In the genomic region with DNA sequence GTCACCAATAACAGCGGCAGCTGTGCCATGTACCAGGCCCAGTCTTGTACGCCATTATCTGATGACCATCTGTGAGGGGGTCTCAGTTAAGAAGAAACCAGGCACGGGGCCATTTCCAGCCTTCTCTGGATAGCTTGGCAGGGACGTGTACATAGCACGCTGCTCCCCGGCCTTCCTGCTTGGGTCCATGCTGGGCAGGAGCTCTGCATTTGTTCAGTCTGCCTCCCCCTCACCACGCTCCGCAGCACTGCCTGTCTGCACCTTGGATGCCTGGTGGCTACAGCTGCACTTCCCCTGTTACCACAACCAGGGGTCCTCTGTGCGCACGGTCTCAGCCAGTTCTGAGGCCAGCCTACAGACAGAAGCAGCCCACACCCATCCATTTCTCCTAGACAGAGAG, we compare ENCODE assay signal across 16 mouse cellular contexts.
DNase-seq lines count a peak whose midpoint lies in the region; ATAC-seq and TF ChIP-seq lines count a peak whose summit lies in the region.
"Had no signal": no experiment of that assay in that cellular context is flagged by ENCODE, and none has a peak within 500 bp of the region (broad histone marks: within the 10 kb centered on the region; RNA-seq: fewer than 3 reads in every experiment).

No protein-coding gene starts in this region.

- no peak overlapping the region for H3K9ac ChIP-seq in forebrain, embryonic 11.5 days (ENCODE audit: low read length)
- H3K9ac ChIP-seq in kidney, postnatal 0 days (ENCODE audit: low read depth, low read length): no peak overlapping the region
- no peak overlapping the region for H3K9ac ChIP-seq in midbrain, postnatal 0 days (replicated peaks; ENCODE audit: low read length, poor library complexity, severe bottlenecking)
- no peak overlapping the region for H3K9ac ChIP-seq in midbrain, embryonic 16.5 days (ENCODE audit: low read depth, low read length)
- H3K9ac ChIP-seq: embryonic facial prominence, embryonic 13.5 days; limb, embryonic 13.5 days had no signal

- 92% methylated on average over 10 of the region's 10 CpGs for WGBS in forebrain, embryonic 10.5 days
- 89% methylated on average over 10 of the region's 10 CpGs for WGBS in forebrain, embryonic 11.5 days
- 48% methylated on average over 10 of the region's 10 CpGs for WGBS in kidney, postnatal 0 days
- WGBS in midbrain, postnatal 0 days: 80% methylated on average over 10 of the region's 10 CpGs
- WGBS in midbrain, embryonic 16.5 days: 82% methylated on average over 10 of the region's 10 CpGs

- H3K4me2 ChIP-seq in forebrain, embryonic 11.5 days (ENCODE audit: low read depth, low read length, severe bottlenecking): no peak overlapping the region
- no peak overlapping the region for H3K4me2 ChIP-seq in kidney, postnatal 0 days (ENCODE audit: low read length)
- H3K4me2 ChIP-seq in midbrain, postnatal 0 days (ENCODE audit: low read depth, low read length, poor library complexity, severe bottlenecking): no peak overlapping the region
- H3K4me2 ChIP-seq in midbrain, embryonic 16.5 days (ENCODE audit: low read length): no peak overlapping the region
- H3K4me2 ChIP-seq: embryonic facial prominence, embryonic 13.5 days; limb, embryonic 13.5 days had no signal

- H3K4me3 ChIP-seq in forebrain, embryonic 10.5 days: no peak overlapping the region
- no peak overlapping the region for H3K4me3 ChIP-seq in forebrain, embryonic 11.5 days (ENCODE audit: low read depth, low read length)
- H3K4me3 ChIP-seq in kidney, postnatal 0 days (replicated peaks; ENCODE audit: low read depth, low read length): no peak overlapping the region
- no peak overlapping the region for H3K4me3 ChIP-seq in midbrain, postnatal 0 days (ENCODE audit: low read depth, low read length)
- H3K4me3 ChIP-seq in midbrain, embryonic 16.5 days (ENCODE audit: low read depth, low read length): no peak overlapping the region
- H3K4me3 ChIP-seq: embryonic facial prominence, embryonic 13.5 days; left cerebral cortex, adult 2 months; limb, embryonic 13.5 days had no signal

- no peaks in the 10 kb centered on the region for H3K27me3 ChIP-seq in forebrain, embryonic 10.5 days (ENCODE audit: poor library complexity, severe bottlenecking)
- H3K27me3 ChIP-seq in forebrain, embryonic 11.5 days (ENCODE audit: control insufficient read depth, insufficient read depth, low read length): no peaks in the 10 kb centered on the region
- H3K27me3 ChIP-seq in kidney, postnatal 0 days (ENCODE audit: insufficient read depth, low read length): no peaks in the 10 kb centered on the region
- H3K27me3 ChIP-seq in midbrain, postnatal 0 days (ENCODE audit: insufficient read depth, low read length): no peaks in the 10 kb centered on the region
- no peaks in the 10 kb centered on the region for H3K27me3 ChIP-seq in midbrain, embryonic 16.5 days (ENCODE audit: control insufficient read depth, insufficient read depth, low read depth, low read length)
- H3K27me3 ChIP-seq: embryonic facial prominence, embryonic 13.5 days had no signal

- peaks cover 11% of the 10 kb centered on the region for H3K4me1 ChIP-seq in forebrain, embryonic 10.5 days
- H3K4me1 ChIP-seq in forebrain, embryonic 11.5 days (replicated peaks; ENCODE audit: control insufficient read depth, insufficient read depth, low read length): no peaks in the 10 kb centered on the region
- no peaks in the 10 kb centered on the region for H3K4me1 ChIP-seq in kidney, postnatal 0 days (replicated peaks; ENCODE audit: insufficient read depth, low read length)
- 0 out of 2 replicates have a peak, but pooled peaks cover 3% of the 10 kb centered on the region for H3K4me1 ChIP-seq in midbrain, postnatal 0 days (ENCODE audit: insufficient read depth, low read length)
- no peaks in the 10 kb centered on the region for H3K4me1 ChIP-seq in midbrain, embryonic 16.5 days (ENCODE audit: control insufficient read depth, insufficient read depth, low read length)
- H3K4me1 ChIP-seq: embryonic facial prominence, embryonic 13.5 days had no signal

- H3K27ac ChIP-seq in forebrain, embryonic 10.5 days: 0 out of 2 replicates have a peak overlapping the region, but pooled peaks have one; percentile 40
- H3K27ac ChIP-seq in forebrain, embryonic 11.5 days (ENCODE audit: low read depth, low read length): no peak overlapping the region
- no peak overlapping the region for H3K27ac ChIP-seq in kidney, postnatal 0 days
- no peak overlapping the region for H3K27ac ChIP-seq in midbrain, postnatal 0 days (ENCODE audit: low read depth, low read length)
- no peak overlapping the region for H3K27ac ChIP-seq in midbrain, embryonic 16.5 days (ENCODE audit: low read length)
- H3K27ac ChIP-seq: embryonic facial prominence, embryonic 13.5 days; left cerebral cortex, adult 2 months; limb, embryonic 13.5 days; stomach, postnatal 0 days had no signal

- ATAC-seq in forebrain, embryonic 11.5 days (replicated peaks; ENCODE audit: low FRiP score): no peak
- ATAC-seq in kidney, postnatal 0 days (replicated peaks; ENCODE audit: low FRiP score, low read depth): 0 out of 2 replicates have a peak, but pooled peaks have one; percentile 33
- peak; percentile 59; the same call in 1 of the 2 replicates for ATAC-seq in midbrain, postnatal 0 days (ENCODE audit: low FRiP score)
- ATAC-seq in midbrain, embryonic 16.5 days: no peak
- ATAC-seq: activated CD4-positive, CD25-positive, alpha-beta regulatory T cell, adult 4 months had no signal

- no peak; the same call in 1 of the 2 replicates for TF ChIP-seq CTCF in kidney, postnatal 0 days (IDR thresholded peaks at IDR 0.05; ENCODE audit: low read depth)
- peak; percentile 0; the same call in 1 of the 2 replicates for TF ChIP-seq CTCF in midbrain, postnatal 0 days (IDR thresholded peaks at IDR 0.05)

- no peak for DNase-seq in forebrain, embryonic 10.5 days (ENCODE audit: extremely low spot score, low spot score)
- DNase-seq in forebrain, embryonic 11.5 days (ENCODE audit: low spot score): no peak
- DNase-seq in kidney, postnatal 0 days (ENCODE audit: low spot score): peak; percentile 44
- no peak for DNase-seq in kidney, postnatal 25 days
- peak; percentile 73 for DNase-seq in midbrain, postnatal 0 days (ENCODE audit: low spot score)
- DNase-seq in urinary bladder, postnatal 36 days (ENCODE audit: low spot score in 2 of 2): no peak
- DNase-seq: gastrocnemius, postnatal 14 days; heart, postnatal 10 days; lung, adult 2 months; thymus, postnatal 14 days had no signal

- no peaks in the 10 kb centered on the region for H3K9me3 ChIP-seq in forebrain, embryonic 10.5 days
- H3K9me3 ChIP-seq in forebrain, embryonic 11.5 days (ENCODE audit: control insufficient read depth, low read length): no peaks in the 10 kb centered on the region
- no peaks in the 10 kb centered on the region for H3K9me3 ChIP-seq in kidney, postnatal 0 days (replicated peaks; ENCODE audit: low read length)
- no peaks in the 10 kb centered on the region for H3K9me3 ChIP-seq in midbrain, postnatal 0 days (ENCODE audit: low read length)
- H3K9me3 ChIP-seq in midbrain, embryonic 16.5 days (replicated peaks; ENCODE audit: control insufficient read depth, low read length, poor library complexity, severe bottlenecking): no peaks in the 10 kb centered on the region
- H3K9me3 ChIP-seq: embryonic facial prominence, embryonic 13.5 days; limb, embryonic 13.5 days had no signal

- H3K36me3 ChIP-seq in forebrain, embryonic 10.5 days (replicated peaks): no peaks in the 10 kb centered on the region
- H3K36me3 ChIP-seq in forebrain, embryonic 11.5 days (ENCODE audit: control insufficient read depth, insufficient read depth, low read length): no peaks in the 10 kb centered on the region
- no peaks in the 10 kb centered on the region for H3K36me3 ChIP-seq in kidney, postnatal 0 days (ENCODE audit: insufficient read depth, low read length)
- H3K36me3 ChIP-seq in midbrain, postnatal 0 days (ENCODE audit: insufficient read depth, low read length): no peaks in the 10 kb centered on the region
- H3K36me3 ChIP-seq in midbrain, embryonic 16.5 days (ENCODE audit: control insufficient read depth, insufficient read depth, low read length): no peaks in the 10 kb centered on the region
- H3K36me3 ChIP-seq: embryonic facial prominence, embryonic 13.5 days; limb, embryonic 13.5 days had no signal

Comparison
In these comparisons a context has a peak if more than half of its experiments do, and no peak if none do; other contexts are left out.
1. DNase-seq: peak in kidney, postnatal 0 days (single experiment) and midbrain, postnatal 0 days (single experiment); none in forebrain, embryonic 10.5 days (single experiment), forebrain, embryonic 11.5 days (single experiment), kidney, postnatal 25 days (0 of 2) and urinary bladder, postnatal 36 days (0 of 2).
2. ATAC-seq: peak in kidney, postnatal 0 days (single experiment) and midbrain, postnatal 0 days (single experiment); none in forebrain, embryonic 11.5 days (single experiment) and midbrain, embryonic 16.5 days (single experiment).